Mouse (Mus musculus) cortical plate, adult 2 months (tissue): Measurements from ENCODE around the gene Stat2. TPM values are rescaled to one million over a fixed set of nuclear protein-coding genes. Genes with fewer than 3 reads are reported as not detected.
A peak's percentile ranks its signal among the peaks of the same experiment; 100 is the strongest.

ENCODE experiments used
- H3K27ac ChIP-seq: fragments of 200-500 bp; 2 replicates; pipeline ENCODE4 v1.5.1; 2012; ENCODE audit warnings: low read length, control low read depth, inconsistent platforms; ENCODE audit not compliant: insufficient read depth
- H3K4me1 ChIP-seq: fragments of 200-500 bp; 2 replicates; pipeline ENCODE4 v1.6.1; 2011; ENCODE audit warnings: low read length; ENCODE audit not compliant: control insufficient read depth, insufficient read depth
- H3K4me3 ChIP-seq: fragments of 200-500 bp; 2 replicates; pipeline ENCODE4 v1.5.1; 2011; ENCODE audit warnings: mild to moderate bottlenecking, low read length, control low read depth; ENCODE audit not compliant: insufficient read depth
- CTCF ChIP-seq: fragments of 200-500 bp; IDR thresholded peaks from 2 replicates; pipeline ENCODE4 v1.5.1; 2011; ENCODE audit warnings: mild to moderate bottlenecking, control low read depth, low read length; ENCODE audit not compliant: insufficient read depth; ENCODE audit errors: extremely low read depth
- POLR2A ChIP-seq: fragments of 200-500 bp; IDR thresholded peaks from 2 replicates; pipeline ENCODE4 v1.6.1; 2011; ENCODE audit warnings: mild to moderate bottlenecking, low read length, control low read depth; ENCODE audit not compliant: insufficient read depth; ENCODE audit errors: extremely low read depth
- polyA plus RNA-seq: library from polyadenylated mRNA; depleted of rRNA; stranded (reverse); fragments of >200 nt; gene quantifications from 2 replicates; pipeline ENCODE4 v1.2.3, GENCODE M21; 2012; rRNA removed

Gene Stat2
- 33.5 and 34.2 TPM in 2 replicates for polyA plus RNA-seq

DNA sequence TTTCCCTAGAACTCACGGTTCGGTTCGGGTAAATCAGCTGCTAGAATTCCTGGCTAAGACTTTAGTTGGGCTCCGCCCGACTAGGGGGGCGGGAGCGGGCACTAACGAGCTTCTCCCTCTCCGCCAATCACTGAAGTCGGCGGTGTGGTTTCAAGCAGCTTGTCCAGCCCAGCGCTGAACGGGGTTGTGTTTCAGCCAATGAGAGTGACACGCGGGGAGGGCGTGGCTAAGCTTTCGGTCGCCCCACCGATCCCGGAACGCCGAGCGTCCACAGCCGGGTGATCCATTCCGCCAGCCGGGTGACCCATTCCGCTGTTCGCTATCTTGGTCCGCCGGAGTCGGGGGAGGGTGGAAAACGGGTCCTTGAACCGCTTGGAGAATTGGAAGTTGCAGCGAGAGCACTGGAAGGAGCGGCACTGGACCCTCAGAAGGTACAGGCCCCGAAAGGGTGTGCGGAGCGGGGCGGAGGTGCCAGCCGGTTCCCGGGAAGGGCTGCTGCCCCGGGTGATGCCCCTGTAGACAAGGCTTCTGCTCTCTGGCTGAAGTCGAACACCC lies at the start of gene Stat2:
Stat2 (plus strand) TSS at position 273 of the 555 bp plus-strand sequence.
- H3K4me1 ChIP-seq, result 0 out of 2 replicates have a peak, but pooled peaks cover 1% of the 10 kb centered on the region
- H3K27ac ChIP-seq, result 0 out of 2 replicates have a peak within 1 kb of the TSS, but pooled peaks have one; percentile 11
- H3K4me3 ChIP-seq, result peak within 1 kb of the TSS; percentile 78
- TF ChIP-seq POLR2A (peak; percentile 91), CTCF (no peak)

DNA sequence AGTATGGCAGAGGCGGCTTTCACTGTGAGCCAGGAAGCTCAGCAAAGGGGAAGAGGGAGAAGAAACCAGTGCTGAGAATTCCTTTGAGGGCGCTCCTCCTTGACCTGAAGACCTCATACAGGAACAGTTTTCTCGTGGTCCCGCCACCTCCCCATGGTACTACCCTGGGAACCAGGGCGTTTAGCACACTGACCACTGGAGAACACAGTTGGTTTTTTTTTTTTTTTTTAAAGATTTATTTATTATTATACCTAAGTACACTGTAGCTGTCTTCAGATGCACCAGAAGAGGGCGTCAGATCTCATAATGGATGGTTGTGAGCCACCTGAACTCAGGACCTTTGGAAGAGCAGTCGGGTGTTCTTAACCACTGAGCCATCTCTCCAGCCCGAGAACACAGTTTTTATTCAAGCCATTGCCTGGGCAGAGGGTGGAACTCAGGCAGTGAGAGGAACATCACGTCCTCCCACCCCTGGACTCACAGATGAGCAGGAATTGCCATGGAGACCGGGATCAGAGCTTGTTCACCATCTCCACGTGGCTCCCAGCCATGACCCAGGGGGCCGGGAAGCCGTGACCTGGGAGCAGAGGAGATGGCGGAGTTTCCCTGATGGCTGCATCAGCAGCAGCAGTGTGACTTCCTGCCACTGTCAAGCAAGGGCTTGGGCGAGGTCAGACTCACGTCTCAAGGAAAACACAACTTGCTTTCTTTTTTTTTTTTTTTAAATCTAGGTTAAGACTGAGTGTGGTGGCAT lies 48.6 kb upstream of the Stat2 start:
- Histone ChIP-seq H3K4me1 (no peaks in the 10 kb centered on the region; the same call in 1 of the 2 replicates), H3K27ac (no peak overlapping the region), H3K4me3 (no peak overlapping the region)
- TF ChIP-seq CTCF, result no peak
- no peak for TF ChIP-seq POLR2A

DNA sequence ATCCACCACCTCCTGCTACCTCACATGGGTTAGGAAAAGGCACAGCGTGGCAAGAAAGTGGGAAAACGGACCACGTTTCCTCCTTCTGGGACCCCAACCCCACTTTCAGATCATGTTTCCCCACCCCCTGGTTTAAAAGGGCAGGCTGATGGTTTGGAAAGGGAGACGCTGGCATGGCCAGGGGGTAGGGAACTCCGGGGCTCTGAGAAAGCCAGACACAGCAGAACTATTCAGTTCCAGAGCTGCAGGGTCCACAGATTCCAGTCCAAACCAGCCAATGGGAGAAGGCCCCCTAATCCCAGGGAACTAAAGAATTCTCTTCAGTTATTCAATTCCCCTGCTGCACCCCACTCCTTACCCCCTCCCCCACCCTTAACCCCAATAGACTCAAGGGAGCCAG lies 45.3 kb upstream of the Stat2 start:
- no peak for TF ChIP-seq CTCF
- TF ChIP-seq POLR2A, result no peak

DNA sequence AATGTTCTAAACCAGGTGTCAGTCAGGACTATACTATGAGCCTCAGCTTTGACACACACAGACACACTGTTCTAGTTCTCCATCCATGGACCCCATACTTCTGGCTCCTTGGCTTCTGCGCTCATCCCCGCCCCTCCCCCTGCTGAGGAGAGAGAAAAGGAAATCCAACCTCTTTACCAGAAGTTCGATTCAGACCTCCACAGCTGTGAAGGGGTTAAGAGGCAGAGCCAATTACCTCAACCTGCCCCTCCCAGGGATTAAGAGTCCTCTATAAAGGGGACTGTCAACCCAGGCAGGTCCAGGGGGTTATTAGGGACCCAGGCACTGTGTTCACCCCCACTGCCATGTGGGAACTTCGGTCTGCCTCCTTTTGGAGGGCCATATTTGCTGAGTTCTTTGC lies 44.8 kb upstream of the Stat2 start, which contains the start of gene Mip:
Mip (plus strand) TSS at position 301 of the 400 bp plus-strand sequence.
- Histone ChIP-seq H3K4me3 (no peak within 1 kb of the TSS), H3K27ac (no peak within 1 kb of the TSS), H3K4me1 (no peaks in the 10 kb centered on the region; the same call in 1 of the 2 replicates)
- TF ChIP-seq CTCF, result no peak
- TF ChIP-seq POLR2A, result no peak

More for the DNA sequence above, 45.3 kb upstream of the Stat2 start:
- Histone ChIP-seq H3K27ac (no peak overlapping the region), H3K4me3 (no peak overlapping the region), H3K4me1 (no peaks in the 10 kb centered on the region; the same call in 1 of the 2 replicates)

DNA sequence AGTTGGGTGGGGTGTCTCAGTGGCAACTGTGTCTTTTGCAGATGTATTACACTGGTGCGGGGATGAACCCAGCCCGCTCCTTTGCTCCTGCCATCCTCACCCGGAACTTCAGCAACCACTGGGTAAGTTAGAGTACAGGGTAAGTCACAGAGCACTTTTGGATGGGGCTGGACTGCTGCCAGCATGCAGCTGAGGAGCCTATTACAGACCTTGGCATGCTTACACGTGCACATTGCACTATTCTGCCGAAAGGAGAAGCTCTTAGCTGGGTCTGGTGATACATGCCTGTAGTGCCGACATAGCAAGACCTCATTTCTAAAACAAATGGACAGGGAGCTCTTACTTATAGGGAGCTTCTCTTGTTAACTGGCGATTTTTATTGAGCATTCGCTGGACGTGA lies 42.8 kb upstream of the Stat2 start:
- H3K4me3 ChIP-seq, result no peak overlapping the region
- H3K4me1 ChIP-seq, result no peaks in the 10 kb centered on the region; the same call in 1 of the 2 replicates
- H3K27ac ChIP-seq, result no peak overlapping the region
- TF ChIP-seq POLR2A (no peak), CTCF (no peak)

DNA sequence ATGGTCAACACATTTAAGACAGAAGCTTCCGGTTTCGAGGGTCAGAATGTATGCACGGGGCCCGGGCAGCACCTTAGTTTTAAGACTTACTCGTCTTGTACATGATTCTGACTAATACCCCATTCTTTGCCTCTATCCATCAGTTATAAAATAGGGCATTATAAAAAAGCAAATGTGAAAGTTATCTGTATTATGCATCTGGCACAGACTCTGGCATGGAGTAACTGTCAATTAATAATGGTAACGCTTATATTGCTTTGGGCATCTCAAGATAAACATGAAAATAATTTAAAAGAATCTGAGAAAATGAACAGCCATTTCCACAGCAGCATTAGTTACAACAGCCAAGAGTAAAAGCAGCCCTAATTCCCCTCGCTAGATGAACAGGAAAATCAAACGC lies 42.4 kb upstream of the Stat2 start:
- H3K27ac ChIP-seq, result no peak overlapping the region
- no peak for TF ChIP-seq POLR2A
- TF ChIP-seq CTCF, result no peak
- H3K4me1 ChIP-seq, result no peaks in the 10 kb centered on the region; the same call in 1 of the 2 replicates
- no peak overlapping the region for H3K4me3 ChIP-seq

DNA sequence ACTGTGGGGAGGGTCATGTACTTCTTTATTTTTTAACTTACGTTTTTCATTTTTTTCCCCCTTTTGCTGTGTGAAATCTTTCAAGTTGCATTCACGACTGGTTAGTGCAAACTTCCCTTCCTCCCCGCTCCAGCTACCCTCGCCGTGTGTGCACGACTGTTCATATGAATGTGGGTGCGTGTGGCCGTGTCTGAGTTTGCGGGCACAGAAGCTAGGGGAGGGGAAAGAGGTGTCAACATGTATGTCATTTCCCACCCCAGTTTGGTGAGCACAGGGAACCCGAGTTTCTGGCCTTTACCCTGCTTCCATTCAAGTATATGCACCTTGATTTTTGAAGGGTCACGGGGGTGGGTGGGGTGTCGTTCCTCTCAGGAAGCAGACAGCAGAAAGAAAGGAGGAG lies 39.8 kb upstream of the Stat2 start:
- Histone ChIP-seq H3K27ac (no peak overlapping the region), H3K4me3 (no peak overlapping the region), H3K4me1 (no peaks in the 10 kb centered on the region)
- no peak for TF ChIP-seq POLR2A
- no peak for TF ChIP-seq CTCF

DNA sequence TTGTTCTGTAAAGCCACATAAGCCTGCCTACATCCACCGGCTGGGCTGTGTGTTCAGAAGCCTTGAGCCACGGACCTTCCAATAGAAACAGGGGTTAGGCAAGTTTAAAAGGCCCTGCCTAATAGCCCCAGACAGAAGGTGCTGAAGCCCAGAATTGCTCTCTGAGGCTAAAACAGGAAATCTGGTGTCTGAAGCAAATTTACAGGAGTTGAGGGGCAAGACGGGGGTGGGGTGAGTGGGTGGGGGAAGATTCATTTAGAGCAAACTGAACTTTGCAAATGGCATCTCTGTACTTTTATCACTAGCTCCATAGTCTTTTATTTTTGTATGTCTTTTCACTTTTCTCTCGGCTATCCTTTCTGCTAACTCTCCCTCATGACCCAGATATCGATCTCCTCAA lies 39.2 kb upstream of the Stat2 start:
- no peaks in the 10 kb centered on the region; the same call in 1 of the 2 replicates for H3K4me1 ChIP-seq
- no peak for TF ChIP-seq POLR2A
- no peak for TF ChIP-seq CTCF
- peak overlapping the region; percentile 91; the same call in 1 of the 2 replicates for H3K4me3 ChIP-seq
- H3K27ac ChIP-seq, result no peak overlapping the region

DNA sequence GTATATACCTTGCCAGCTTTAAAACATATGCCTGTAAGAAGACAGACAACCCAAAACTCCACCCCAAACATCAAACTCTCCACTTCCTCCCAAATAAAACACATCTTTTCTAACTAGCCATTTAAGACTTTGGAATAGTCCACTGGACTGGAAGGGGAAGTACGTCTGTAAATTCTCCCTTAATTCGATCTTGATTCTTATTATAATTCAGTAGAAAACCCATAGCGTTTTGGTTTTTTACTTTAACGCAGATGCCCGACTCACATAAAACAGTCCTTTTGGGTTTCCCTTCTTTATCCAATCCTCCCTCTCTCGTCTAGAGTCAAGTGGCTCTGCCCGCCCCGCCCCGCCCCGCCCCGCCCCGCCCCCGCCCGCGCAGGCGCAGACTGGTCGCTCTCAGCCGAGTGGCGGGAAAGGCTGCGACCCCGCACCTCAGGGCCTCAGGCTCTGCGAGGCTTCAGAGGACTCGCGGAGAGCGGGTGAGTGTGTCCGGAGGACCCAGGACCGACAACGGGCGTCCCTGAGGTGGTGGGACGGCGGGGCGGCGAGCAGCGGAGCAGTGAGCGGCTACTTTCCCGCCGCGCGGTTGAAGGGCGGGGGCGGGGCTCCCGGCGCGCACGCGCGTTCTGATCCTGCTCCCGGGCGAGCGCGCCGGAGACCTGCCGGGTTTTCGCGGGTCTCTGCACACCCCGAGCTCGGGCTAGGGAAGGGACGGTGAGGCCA lies 38.5 kb upstream of the Stat2 start, which contains the start of gene Timeless:
Timeless (plus strand) TSS at position 369 of the 723 bp plus-strand sequence.
- Histone ChIP-seq H3K4me1 (no peaks in the 10 kb centered on the region; the same call in 1 of the 2 replicates), H3K4me3 (peak within 1 kb of the TSS; percentile 91), H3K27ac (peak within 1 kb of the TSS; percentile 85)
- peak; percentile 83 for TF ChIP-seq POLR2A
- no peak for TF ChIP-seq CTCF
